Mouse (Mus musculus) cerebellum, adult 2 months (tissue): ENCODE results near the gene 4933415F23Rik. TPM values are rescaled to one million over a fixed set of nuclear protein-coding genes. Genes with fewer than 3 reads are reported as not detected.
A peak's percentile ranks its signal among the peaks of the same experiment; 100 is the strongest.
"Not testable (repeated sequence)": the region's sequence is repeated elsewhere in the genome, so short reads cannot be mapped to it uniquely, and the experiment has no call there.

Source experiments
- DNase-seq, 2 experiments: peaks; one replicate each; pipeline ENCODE4 v3.0.0; 2021
- H3K27ac ChIP-seq: fragments of 200-500 bp; 2 replicates; pipeline ENCODE4 v1.5.1; 2012; ENCODE audit warnings: low read length, control low read depth, inconsistent platforms; ENCODE audit not compliant: insufficient read depth
- H3K27me3 ChIP-seq: fragments of 200-500 bp; 2 replicates; pipeline ENCODE4 v1.6.1; 2012; ENCODE audit warnings: inconsistent platforms, mild to moderate bottlenecking, low read length, moderate library complexity; ENCODE audit not compliant: control insufficient read depth, insufficient read depth
- H3K4me1 ChIP-seq: fragments of 200-500 bp; 2 replicates; pipeline ENCODE4 v1.6.1; 2011; ENCODE audit warnings: low read length; ENCODE audit not compliant: control insufficient read depth, insufficient read depth
- H3K4me3 ChIP-seq: fragments of 200-500 bp; replicated peaks from 2 replicates; pipeline ENCODE3; 2011; ENCODE audit warnings: mild to moderate bottlenecking, low read depth, low read length, control low read depth; ENCODE audit not compliant: insufficient read depth
- CTCF ChIP-seq: fragments of 200-500 bp; IDR thresholded peaks from 2 replicates; pipeline ENCODE4 v1.5.1; 2011; ENCODE audit warnings: low read depth, mild to moderate bottlenecking, control low read depth, low read length, moderate library complexity, borderline replicate concordance; ENCODE audit not compliant: insufficient read depth
- POLR2A ChIP-seq: fragments of 200-500 bp; IDR thresholded peaks from 2 replicates; pipeline ENCODE4 v1.6.1; 2011; ENCODE audit warnings: low read length, control low read depth, borderline replicate concordance; ENCODE audit not compliant: insufficient read depth
- WGBS: fragments of 180-500 bp; shearing (Covaris S2); methylation state at CpG from one replicate; pipeline ENCODE4 v1.1.7; 2018; 5-methylcytosine and 5-hydroxymethylcytosine counted together
- polyA plus RNA-seq: library from polyadenylated mRNA; depleted of rRNA; stranded (reverse); fragments of >200 nt; gene quantifications from 2 replicates; pipeline ENCODE4 v1.2.3, GENCODE M21; 2012; rRNA removed

The 4933415F23Rik gene
- not detected in 2 replicates for polyA plus RNA-seq

GRCm38 (mm10) chr1:23102021-23102420 lies at the start of gene 4933415F23Rik:
Gene 4933415F23Rik (minus strand): TSS chr1:23102253.
- TF ChIP-seq POLR2A (no peak), CTCF (no peak)
- DNase-seq: peak in 1 of 2 experiments; percentile 13
- peaks cover 11% of the 10 kb centered on the region; the same call in 1 of the 2 replicates for H3K4me1 ChIP-seq
- no peak within 1 kb of the TSS for H3K4me3 ChIP-seq
- H3K27me3 ChIP-seq: no peaks in the 10 kb centered on the region
- 95% methylated on average over 20 of the region's 20 CpGs for WGBS
- H3K27ac ChIP-seq: no peak within 1 kb of the TSS

- 89% methylated on average over 1 of the region's 1 CpGs for WGBS
- no peaks in the 10 kb centered on the region; the same call in 1 of the 2 replicates for H3K27me3 ChIP-seq
- no peak for TF ChIP-seq POLR2A
- TF ChIP-seq CTCF: no peak
- DNase-seq: no peak
- no peak overlapping the region for H3K27ac ChIP-seq
- H3K4me3 ChIP-seq: no peak overlapping the region
- H3K4me1 ChIP-seq: no peaks in the 10 kb centered on the region
Measured at GRCm38 (mm10) chr1:23151722-23152121, 49.7 kb upstream of the 4933415F23Rik start.

GRCm38 (mm10) chr1:23146198-23146873 lies 44.3 kb upstream of the 4933415F23Rik start:
- Histone ChIP-seq H3K4me1 (no peaks in the 10 kb centered on the region), H3K27ac (no peak overlapping the region), H3K27me3 (no peaks in the 10 kb centered on the region), H3K4me3 (no peak overlapping the region)
- DNase-seq: peak in 1 of 2 experiments; percentile 15
- 47% methylated on average over 5 of the region's 5 CpGs for WGBS
- TF ChIP-seq CTCF: no peak

- Histone ChIP-seq H3K27ac (no peak overlapping the region), H3K27me3 (no peaks in the 10 kb centered on the region), H3K4me1 (no peaks in the 10 kb centered on the region; the same call in 1 of the 2 replicates), H3K4me3 (no peak overlapping the region)
- TF ChIP-seq POLR2A: no peak
- no peak for TF ChIP-seq CTCF
- 89% methylated on average over 10 of the region's 10 CpGs for WGBS
- no peak for DNase-seq
Measured at GRCm38 (mm10) chr1:23141121-23141811, 39.2 kb upstream of the 4933415F23Rik start.

- not testable (repeated sequence) for H3K4me3 ChIP-seq, H3K4me1 ChIP-seq, H3K27ac ChIP-seq, H3K27me3 ChIP-seq
- peak; percentile 34; the same call in 1 of the 2 replicates for TF ChIP-seq CTCF
- WGBS: 0% methylated on average over 1 of the region's 1 CpGs
- DNase-seq: peak; percentile 23 to 68
Measured at GRCm38 (mm10) chr1:23140530-23140929, 38.5 kb upstream of the 4933415F23Rik start.

- Histone ChIP-seq H3K27ac (no peak overlapping the region), H3K4me1 (no peaks in the 10 kb centered on the region; the same call in 1 of the 2 replicates), H3K27me3 (no peaks in the 10 kb centered on the region), H3K4me3 (no peak overlapping the region)
- DNase-seq: no peak
- TF ChIP-seq CTCF (no peak), POLR2A (no peak)
- WGBS: 66% methylated on average over 4 of the region's 4 CpGs
Measured at GRCm38 (mm10) chr1:23120901-23121300, 18.8 kb upstream of the 4933415F23Rik start.

- TF ChIP-seq POLR2A: no peak
- TF ChIP-seq CTCF: no peak
- 50% methylated on average over 4 of the region's 4 CpGs for WGBS
- peak in 1 of 2 experiments; percentile 19 for DNase-seq
- no peak overlapping the region for H3K4me3 ChIP-seq
- no peaks in the 10 kb centered on the region; the same call in 1 of the 2 replicates for H3K4me1 ChIP-seq
- no peaks in the 10 kb centered on the region for H3K27me3 ChIP-seq
- no peak overlapping the region for H3K27ac ChIP-seq
Measured at GRCm38 (mm10) chr1:23119406-23119805, 17.4 kb upstream of the 4933415F23Rik start.

- Histone ChIP-seq H3K4me1 (no peaks in the 10 kb centered on the region; the same call in 1 of the 2 replicates), H3K27ac (no peak overlapping the region), H3K27me3 (no peaks in the 10 kb centered on the region), H3K4me3 (no peak overlapping the region)
- TF ChIP-seq CTCF: no peak
- TF ChIP-seq POLR2A: no peak
- no peak for DNase-seq
- 67% methylated on average over 3 of the region's 3 CpGs for WGBS
Measured at GRCm38 (mm10) chr1:23117423-23117822, 15.4 kb upstream of the 4933415F23Rik start.
